In genomic region chr11:119826239-119826638, GRCm38 (mm10) we compare ENCODE assay signal across 13 mouse cellular contexts.
"Had no signal": no experiment of that assay in that cellular context is flagged by ENCODE, and none has a peak within 500 bp of the region (broad histone marks: within the 10 kb centered on the region; RNA-seq: fewer than 3 reads in every experiment).

No protein-coding gene starts in this region.

- H3K9ac ChIP-seq: liver, embryonic 13.5 days; midbrain, embryonic 12.5 days; midbrain, embryonic 15.5 days; neural tube, embryonic 13.5 days had no signal

- H3K9me3 ChIP-seq: liver, embryonic 13.5 days; midbrain, embryonic 12.5 days; midbrain, embryonic 15.5 days; neural tube, embryonic 13.5 days had no signal

- DNase-seq: kidney, adult 11 months; kidney, adult 9 months; kidney, postnatal 14 days; kidney, postnatal 4 days; liver, embryonic 13.5 days; lung, adult 2 months; lung, postnatal 14 days; lung, postnatal 4 days; thymus, adult 18-20 months; thymus, postnatal 36 days had no signal

- H3K27me3 ChIP-seq: liver, embryonic 13.5 days; midbrain, embryonic 12.5 days; midbrain, embryonic 15.5 days; neural tube, embryonic 13.5 days had no signal

- H3K36me3 ChIP-seq: midbrain, embryonic 15.5 days had no signal

- H3K4me1 ChIP-seq: midbrain, embryonic 15.5 days had no signal

- H3K27ac ChIP-seq: liver, embryonic 13.5 days; midbrain, embryonic 12.5 days; midbrain, embryonic 15.5 days; neural tube, embryonic 13.5 days had no signal

- H3K4me2 ChIP-seq: liver, embryonic 13.5 days; midbrain, embryonic 12.5 days; midbrain, embryonic 15.5 days; neural tube, embryonic 13.5 days had no signal

- ATAC-seq: midbrain, embryonic 15.5 days had no signal

- H3K4me3 ChIP-seq: liver, embryonic 13.5 days; midbrain, embryonic 12.5 days; midbrain, embryonic 15.5 days; neural tube, embryonic 13.5 days had no signal
